Mouse (Mus musculus) ES-E14 (cell line): ENCODE results near the gene Thap11. TPM values are rescaled to one million over a fixed set of nuclear protein-coding genes. Genes with fewer than 3 reads are reported as not detected.

Source experiments
- DNase-seq: peaks from one replicate; pipeline ENCODE4 v3.0.0-alpha.2; 2013; ENCODE audit warnings: low read depth, low spot score
- H3K27ac ChIP-seq: 2 replicates; pipeline ENCODE4 v1.5.1; 2012; ENCODE audit warnings: low read depth, mild to moderate bottlenecking, low read length, moderate library complexity, mixed read lengths; ENCODE audit not compliant: poor library complexity, insufficient read depth, severe bottlenecking
- H3K36me3 ChIP-seq: 2 replicates; pipeline ENCODE4 v1.6.1; 2012; ENCODE audit warnings: mild to moderate bottlenecking, low read length, moderate library complexity, mixed read lengths; ENCODE audit not compliant: control insufficient read depth, poor library complexity, insufficient read depth, severe bottlenecking
- H3K4me1 ChIP-seq, 2 experiments: fragments of 150-350 bp in 1 of 2; sonication (generic) in 1 of 2; 2 replicates each; pipeline ENCODE4 v1.6.1; 2012; ENCODE audit warnings: low read length in 2 of 2, mild to moderate bottlenecking in 1 of 2, mixed read lengths in 1 of 2; ENCODE audit not compliant: control insufficient read depth in 2 of 2, insufficient read depth in 2 of 2, poor library complexity in 1 of 2
- H3K4me3 ChIP-seq, 2 experiments: fragments of 150-350 bp in 1 of 2; sonication (generic) in 1 of 2; 2 replicates each; pipeline ENCODE4 v1.5.1; 2012; ENCODE audit warnings: low read length in 2 of 2, low read depth in 1 of 2, mild to moderate bottlenecking in 1 of 2, mixed read lengths in 1 of 2; ENCODE audit not compliant: insufficient read depth in 1 of 2, poor library complexity in 1 of 2, severe bottlenecking in 1 of 2
- H3K9ac ChIP-seq: 2 replicates; pipeline ENCODE4 v1.6.1; 2012; ENCODE audit warnings: low read depth, mild to moderate bottlenecking, low read length, mixed read lengths; ENCODE audit not compliant: poor library complexity, insufficient read depth, severe bottlenecking
- H3K9me3 ChIP-seq: fragments of 150-350 bp; sonication (generic); 2 replicates; pipeline ENCODE4 v1.6.1; 2012; ENCODE audit warnings: low read depth, mild to moderate bottlenecking, low read length; ENCODE audit not compliant: control insufficient read depth, insufficient read depth
- CHD2 ChIP-seq: IDR thresholded peaks from 2 replicates; pipeline ENCODE4 v1.6.1; 2014; ENCODE audit warnings: mild to moderate bottlenecking, low read depth, low read length, inconsistent platforms
- HCFC1 ChIP-seq: IDR thresholded peaks from 2 replicates; pipeline ENCODE4 v1.6.1; 2012; ENCODE audit warnings: low read length, inconsistent platforms, borderline replicate concordance; ENCODE audit not compliant: insufficient read depth
- MAFK ChIP-seq: IDR thresholded peaks from 2 replicates; pipeline ENCODE4 v1.6.1; 2014; ENCODE audit warnings: mild to moderate bottlenecking, low read depth, low read length, inconsistent platforms; ENCODE audit not compliant: insufficient read depth
- ZC3H11A ChIP-seq: IDR thresholded peaks from 2 replicates; pipeline ENCODE4 v1.6.1; 2012; ENCODE audit warnings: low read depth, mild to moderate bottlenecking, inconsistent platforms, low read length, borderline replicate concordance
- ZNF384 ChIP-seq: IDR thresholded peaks from 2 replicates; pipeline ENCODE4 v1.6.1; 2012; ENCODE audit warnings: low read depth, low read length, inconsistent platforms
- in situ Hi-C, 2 experiments: fragments of 600-800 bp; cut with MboI; formaldehyde crosslinking; loops; one replicate each; pipeline ENCODE4 v1.15.1; 2025; ENCODE audit warnings: low sequenced_read_pairs in 2 of 2, inconsistent platforms in 1 of 2; ENCODE audit not compliant: unreplicated experiment in 2 of 2
- total RNA-seq: library from RNA; depleted of rRNA; stranded (reverse); fragments of 300-350 nt; gene quantifications from 2 replicates; pipeline ENCODE4 v1.2.3, GENCODE M21; 2012

Thap11 gene
- total RNA-seq, 1 experiment: 52.5 TPM

GRCm38 (mm10) chr8:105810245-105810786, 44.6 kb upstream of the Thap11 start:
- Histone ChIP-seq H3K9ac (no peak overlapping the region), H3K36me3 (peaks cover 2% of the 10 kb centered on the region; the same call in 1 of the 2 replicates), H3K4me3 (no peak overlapping the region), H3K9me3 (no peaks in the 10 kb centered on the region), H3K4me1 (no peaks in the 10 kb centered on the region), H3K27ac (no peak overlapping the region)
- in situ Hi-C loops: no loop called here
- no peak for TF ChIP-seq ZC3H11A
- no peak for TF ChIP-seq CHD2
- no peak for TF ChIP-seq ZNF384
- no peak for TF ChIP-seq HCFC1
- no peak for TF ChIP-seq MAFK
- no peak for DNase-seq

GRCm38 (mm10) chr8:105811061-105811460, 43.9 kb upstream of the Thap11 start:
- Histone ChIP-seq H3K4me1 (no peaks in the 10 kb centered on the region), H3K36me3 (peaks cover 2% of the 10 kb centered on the region; the same call in 1 of the 2 replicates), H3K27ac (no peak overlapping the region; the same call in 1 of the 2 replicates), H3K9me3 (no peaks in the 10 kb centered on the region), H3K4me3 (no peak overlapping the region), H3K9ac (no peak overlapping the region)
- DNase-seq: no peak
- in situ Hi-C loops: no loop called here
- TF ChIP-seq MAFK (no peak), CHD2 (no peak), ZC3H11A (no peak), HCFC1 (no peak), ZNF384 (no peak)

GRCm38 (mm10) chr8:105811543-105811942, 43.4 kb upstream of the Thap11 start:
- TF ChIP-seq HCFC1 (no peak), ZC3H11A (no peak), MAFK (no peak), ZNF384 (no peak), CHD2 (no peak)
- no peak overlapping the region for H3K27ac ChIP-seq
- peaks cover 2% of the 10 kb centered on the region; the same call in 1 of the 2 replicates for H3K36me3 ChIP-seq
- no peak for DNase-seq
- H3K4me1 ChIP-seq: no peaks in the 10 kb centered on the region
- no peak overlapping the region for H3K4me3 ChIP-seq
- H3K9me3 ChIP-seq: no peaks in the 10 kb centered on the region
- H3K9ac ChIP-seq: no peak overlapping the region
- in situ Hi-C loops: no loop called here

- in situ Hi-C loops: no loop called here
- TF ChIP-seq MAFK: no peak
- no peak for TF ChIP-seq HCFC1
- no peak for TF ChIP-seq ZNF384
- TF ChIP-seq ZC3H11A: no peak
- no peak for TF ChIP-seq CHD2
- Histone ChIP-seq H3K9ac (no peak overlapping the region), H3K9me3 (no peaks in the 10 kb centered on the region), H3K27ac (no peak overlapping the region), H3K4me3 (no peak overlapping the region), H3K36me3 (peaks cover 2% of the 10 kb centered on the region; the same call in 1 of the 2 replicates), H3K4me1 (no peaks in the 10 kb centered on the region)
- no peak for DNase-seq
Observed at GRCm38 (mm10) chr8:105812511-105812910, 42.4 kb upstream of the Thap11 start.

GRCm38 (mm10) chr8:105813241-105813640, 41.7 kb upstream of the Thap11 start:
- H3K9ac ChIP-seq: no peak overlapping the region
- no peak overlapping the region for H3K27ac ChIP-seq
- in situ Hi-C loops: no loop called here
- H3K4me1 ChIP-seq: no peaks in the 10 kb centered on the region
- H3K36me3 ChIP-seq: peaks cover 2% of the 10 kb centered on the region; the same call in 1 of the 2 replicates
- H3K4me3 ChIP-seq: no peak overlapping the region
- no peaks in the 10 kb centered on the region for H3K9me3 ChIP-seq
- TF ChIP-seq HCFC1 (no peak), ZNF384 (no peak), CHD2 (no peak), MAFK (no peak), ZC3H11A (no peak)
- no peak for DNase-seq
